In the genomic region with DNA sequence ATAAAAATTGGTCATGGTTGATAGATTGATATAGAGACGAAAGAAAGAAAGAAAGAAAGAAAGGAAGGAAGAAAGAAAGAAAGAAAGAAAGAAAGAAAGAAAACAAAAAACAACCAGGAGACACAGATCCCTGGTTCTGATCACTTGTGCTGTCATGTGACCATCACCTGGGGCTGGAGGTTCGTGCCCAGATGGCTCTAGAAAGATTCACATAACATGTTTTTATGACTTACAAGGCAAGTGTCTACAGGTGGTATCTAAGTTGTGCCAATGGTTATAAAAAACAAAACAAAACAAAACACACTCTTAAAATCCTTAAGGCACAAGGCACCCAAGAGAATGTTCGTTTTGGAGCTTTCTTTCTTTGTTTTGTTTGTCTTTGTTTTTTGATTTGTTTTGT, we compare ENCODE assay signal across 28 mouse cellular contexts. TPM values are rescaled to one million over a fixed set of nuclear protein-coding genes. Genes with fewer than 3 reads are reported as not detected.
"Had no signal": no experiment of that assay in that cellular context is flagged by ENCODE, and none has a peak within 500 bp of the region (broad histone marks: within the 10 kb centered on the region; RNA-seq: fewer than 3 reads in every experiment).

No protein-coding gene starts in this region.

- H3K4me2 ChIP-seq: embryonic facial prominence, embryonic 12.5 days; embryonic facial prominence, embryonic 13.5 days; embryonic facial prominence, embryonic 15.5 days; forebrain, embryonic 12.5 days; forebrain, embryonic 13.5 days; forebrain, embryonic 15.5 days had no signal

- H3K9me3 ChIP-seq: embryonic facial prominence, embryonic 12.5 days; embryonic facial prominence, embryonic 15.5 days; forebrain, embryonic 10.5 days; forebrain, embryonic 12.5 days; forebrain, embryonic 13.5 days; forebrain, embryonic 15.5 days; heart, embryonic 10.5 days had no signal

- H3K4me3 ChIP-seq: embryonic facial prominence, embryonic 12.5 days; embryonic facial prominence, embryonic 13.5 days; embryonic facial prominence, embryonic 15.5 days; erythroblast, embryonic 14.5 days; forebrain, embryonic 10.5 days; forebrain, embryonic 12.5 days; forebrain, embryonic 13.5 days; forebrain, embryonic 15.5 days; gastrocnemius, adult 2 months; heart, adult 2 months; heart, embryonic 10.5 days had no signal

- H3K36me3 ChIP-seq: embryonic facial prominence, embryonic 12.5 days; embryonic facial prominence, embryonic 13.5 days; embryonic facial prominence, embryonic 15.5 days; forebrain, embryonic 10.5 days; forebrain, embryonic 12.5 days; forebrain, embryonic 15.5 days; heart, embryonic 10.5 days had no signal

- H3K27me3 ChIP-seq: embryonic facial prominence, embryonic 12.5 days; embryonic facial prominence, embryonic 15.5 days; forebrain, embryonic 12.5 days; forebrain, embryonic 13.5 days; forebrain, embryonic 15.5 days had no signal

- H3K27ac ChIP-seq: embryonic facial prominence, embryonic 12.5 days; embryonic facial prominence, embryonic 13.5 days; embryonic facial prominence, embryonic 15.5 days; forebrain, embryonic 10.5 days; forebrain, embryonic 12.5 days; forebrain, embryonic 13.5 days; forebrain, embryonic 15.5 days; gastrocnemius, adult 2 months; heart, adult 2 months; heart, embryonic 10.5 days had no signal

- H3K4me1 ChIP-seq: forebrain, embryonic 12.5 days had no signal

- H3K9ac ChIP-seq: embryonic facial prominence, embryonic 12.5 days; embryonic facial prominence, embryonic 13.5 days; embryonic facial prominence, embryonic 15.5 days; forebrain, embryonic 12.5 days; forebrain, embryonic 13.5 days; forebrain, embryonic 15.5 days; forebrain, postnatal 0 days had no signal

- ATAC-seq: forebrain, embryonic 13.5 days; forebrain, embryonic 14.5 days; forebrain, embryonic 15.5 days; forebrain, embryonic 16.5 days; forebrain, postnatal 0 days had no signal

- DNase-seq: cerebellum, adult 9-10 months; cerebellum, adult 9-11 months; cerebellum, postnatal 10 days; cerebellum, postnatal 14 days; cerebellum, postnatal 25 days; cerebellum, postnatal 36 days; embryo, embryonic 11 days; forebrain, postnatal 0 days; gastrocnemius, adult 2 months; gastrocnemius, postnatal 10 days; gastrocnemius, postnatal 14 days; gastrocnemius, postnatal 25 days; gastrocnemius, postnatal 36 days; heart, adult 11 months; heart, adult 18-20 months; heart, adult 2 months had no signal

RNA-seq across cellular contexts. Expression of gene Car12, which starts 49.7 kb away (rescaled TPM):
- total RNA-seq: heart, adult 18-20 months; heart, adult 2 months; heart, adult 8-10 months had no signal
- polyA plus RNA-seq: erythroblast, embryonic 14.5 days; heart, adult 2 months had no signal
